Mouse (Mus musculus) CD4-positive, CD25-positive, alpha-beta regulatory T cell, adult 4 months (primary cell): ENCODE results near the gene Nmnat2. TPM values are rescaled to one million over a fixed set of nuclear protein-coding genes. Genes with fewer than 3 reads are reported as not detected.

Source experiments
- ATAC-seq: one replicate; pipeline ENCODE4 v1.8.0; 2017
- polyA plus RNA-seq, 2 experiments: library from polyadenylated mRNA; unstranded; fragments of 100-300 nt; shearing (Covaris generic); gene quantifications; one replicate each; pipeline ENCODE4 v1.2.1; 2017

The Nmnat2 gene
- polyA plus RNA-seq = under 1 TPM; 0.78 to 0.80 TPM

- ATAC-seq = no peak
These were observed at the start of gene Nmnat2 for GRCm38 (mm10) chr1:152954821-152955523. Gene Nmnat2 (plus strand): TSS chr1:152954993.

DNA sequence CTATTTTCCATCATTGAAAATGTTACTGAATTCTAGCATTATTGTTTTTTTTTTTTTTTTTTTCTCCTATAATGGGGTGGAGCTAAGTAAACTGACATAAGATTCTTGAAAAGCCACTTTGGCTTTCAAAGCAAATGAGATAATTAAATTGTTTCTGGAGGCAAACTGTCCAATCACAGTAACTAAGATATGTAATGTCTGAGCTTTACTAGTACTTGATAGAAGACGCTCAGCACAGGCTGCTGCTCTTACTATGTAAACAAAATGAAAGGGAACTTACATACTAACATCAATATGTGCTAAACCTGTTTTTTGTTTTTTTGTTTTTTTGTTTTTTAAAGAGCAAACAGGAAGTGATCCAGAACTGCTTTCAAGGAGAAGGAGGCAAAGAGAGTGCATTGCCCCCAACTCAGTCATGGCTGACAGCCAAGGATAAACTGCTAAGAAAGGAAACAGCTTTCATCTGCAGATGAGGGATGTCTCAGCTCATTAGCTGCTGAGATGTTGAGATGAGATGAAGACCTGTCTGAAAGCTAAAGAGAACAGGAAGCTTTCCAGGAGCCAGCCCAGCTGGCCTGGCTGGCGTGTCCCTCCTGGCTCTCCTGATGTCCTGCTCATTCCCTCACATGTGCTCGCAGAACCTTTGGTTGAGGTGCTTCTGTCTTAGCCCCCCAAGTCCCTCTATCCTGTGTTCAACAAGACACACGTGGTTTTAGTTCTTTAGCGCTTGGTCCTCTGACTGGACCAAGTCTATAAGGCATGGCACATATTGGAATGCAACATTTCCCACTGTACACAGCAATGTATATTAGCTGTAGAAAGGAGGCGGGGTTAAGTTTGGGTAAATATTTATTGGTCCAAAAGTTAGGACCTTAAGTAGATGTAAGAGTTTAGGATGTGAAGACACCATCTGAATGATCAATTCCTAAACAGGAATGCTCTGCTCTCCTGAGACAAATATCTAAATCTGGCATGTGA, 41.0 kb upstream of the Nmnat2 start:
- no peak for ATAC-seq

GRCm38 (mm10) chr1:152915766-152916165, 39.0 kb upstream of the Nmnat2 start:
- ATAC-seq = no peak

- no peak for ATAC-seq
These were observed 37.9 kb upstream of the Nmnat2 start for GRCm38 (mm10) chr1:152916936-152917335.

DNA sequence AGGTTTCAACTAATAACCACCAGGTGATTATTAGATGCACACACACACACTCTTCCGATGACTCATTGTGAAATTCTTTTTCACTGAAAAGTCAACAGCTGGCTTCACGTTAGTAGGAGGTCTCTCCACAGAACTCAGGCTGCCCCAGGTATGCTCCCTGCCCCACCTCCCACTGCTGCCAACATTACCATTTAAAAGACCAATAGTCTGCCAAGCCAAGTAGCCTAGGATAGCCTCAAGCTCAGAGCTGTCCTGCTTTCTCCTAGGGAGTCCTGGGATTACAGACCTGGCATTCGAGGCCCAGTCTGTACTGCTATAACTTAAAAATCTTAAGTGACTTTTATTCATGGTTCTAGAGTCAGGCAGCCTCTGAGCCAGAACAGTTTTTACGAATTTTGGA, 37.2 kb upstream of the Nmnat2 start:
- ATAC-seq = no peak

- ATAC-seq = no peak
These were observed 33.0 kb upstream of the Nmnat2 start for GRCm38 (mm10) chr1:152921786-152922185.

DNA sequence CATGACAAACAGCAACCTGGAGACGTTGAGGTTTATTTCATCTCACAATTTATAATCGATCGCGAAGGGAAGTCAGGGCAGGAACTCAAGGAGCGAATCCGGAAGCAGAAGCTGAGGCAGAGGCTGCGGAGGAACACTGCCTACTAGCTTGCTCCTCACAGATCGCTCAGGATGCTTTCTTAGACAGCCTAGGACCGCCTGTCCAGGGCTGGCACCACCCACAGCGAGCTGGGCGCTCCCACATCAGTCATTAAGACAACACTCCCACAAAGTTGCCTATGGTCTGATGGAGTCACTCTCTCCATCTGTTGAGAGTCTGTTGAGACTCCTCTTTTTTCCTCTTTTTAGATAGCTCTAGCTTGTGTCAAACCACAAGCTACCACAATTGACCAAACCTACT, 20.8 kb upstream of the Nmnat2 start:
- no peak for ATAC-seq

GRCm38 (mm10) chr1:152935476-152935875, 19.3 kb upstream of the Nmnat2 start:
- ATAC-seq = no peak

DNA sequence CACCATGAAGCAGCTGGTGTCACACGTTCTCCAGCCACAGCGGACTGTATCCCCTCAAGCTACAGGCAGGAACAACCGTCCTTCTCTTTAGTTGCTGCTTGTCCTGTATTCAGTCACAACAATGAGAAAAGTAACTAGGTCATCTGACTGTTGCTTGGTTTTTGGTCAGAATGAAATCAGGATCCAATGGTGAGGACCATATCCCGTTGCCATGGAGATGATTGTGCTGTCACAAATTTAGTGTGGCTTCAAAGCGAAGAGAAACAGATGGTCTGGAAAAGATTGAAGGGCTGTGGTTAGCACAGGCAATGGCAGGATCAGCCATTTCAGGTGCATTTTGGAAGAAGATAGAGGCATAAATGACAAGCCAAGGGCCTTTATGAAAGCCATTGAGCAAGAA, 18.4 kb upstream of the Nmnat2 start:
- no peak for ATAC-seq

GRCm38 (mm10) chr1:152942977-152943376, 11.8 kb upstream of the Nmnat2 start:
- no peak for ATAC-seq

DNA sequence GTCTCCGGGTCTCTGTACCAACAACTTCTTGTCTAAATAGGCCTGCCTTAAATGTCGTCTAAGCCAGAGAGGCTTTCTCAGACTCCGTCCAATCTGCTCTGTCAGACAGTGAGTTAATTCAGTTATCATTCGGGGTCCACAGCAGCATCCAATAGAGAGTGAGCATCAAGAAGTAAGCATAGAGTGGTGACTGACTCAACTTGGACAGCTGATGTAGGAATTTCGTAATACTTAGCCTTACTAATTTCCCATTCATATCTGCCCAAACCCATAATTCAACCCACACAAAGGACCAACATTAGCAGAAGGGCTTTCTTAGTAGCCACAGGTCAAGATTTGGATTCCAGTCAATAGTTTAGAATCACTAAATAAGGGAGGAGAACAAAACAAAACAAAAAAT, 626 bp upstream of the Nmnat2 start:
- no peak for ATAC-seq

DNA sequence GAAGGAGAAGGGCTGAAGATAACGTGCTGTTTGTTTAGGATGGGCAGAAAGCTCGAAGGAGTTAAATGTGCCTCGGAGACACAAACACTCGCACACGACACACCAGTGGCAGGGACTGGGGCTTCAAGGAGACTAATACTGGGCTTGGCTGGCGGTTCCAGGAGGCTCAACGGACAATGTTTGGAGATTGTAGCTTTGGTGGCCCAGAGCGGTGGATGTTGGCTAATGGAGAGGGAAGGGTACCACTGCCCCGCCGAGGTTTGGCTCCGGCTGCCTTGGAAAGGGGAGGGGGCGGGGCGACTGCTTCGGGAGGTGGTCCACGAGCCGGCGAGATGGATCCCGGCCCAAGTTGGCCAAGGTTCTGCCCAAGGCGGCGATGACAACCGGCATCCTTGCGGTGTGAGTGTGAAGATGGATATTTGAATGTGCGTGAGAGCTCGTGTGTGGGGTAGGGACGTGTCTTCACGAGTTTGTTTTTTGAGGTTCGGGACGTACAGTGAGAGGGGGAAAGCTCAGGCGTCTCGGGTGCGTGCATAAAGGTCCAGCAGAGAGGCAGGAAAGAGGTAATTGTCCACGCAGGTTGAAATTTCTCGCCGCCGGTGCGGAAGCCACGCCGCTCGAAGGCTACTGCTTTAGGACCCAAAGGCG, 895 bp downstream of the Nmnat2 start:
- ATAC-seq = no peak

DNA sequence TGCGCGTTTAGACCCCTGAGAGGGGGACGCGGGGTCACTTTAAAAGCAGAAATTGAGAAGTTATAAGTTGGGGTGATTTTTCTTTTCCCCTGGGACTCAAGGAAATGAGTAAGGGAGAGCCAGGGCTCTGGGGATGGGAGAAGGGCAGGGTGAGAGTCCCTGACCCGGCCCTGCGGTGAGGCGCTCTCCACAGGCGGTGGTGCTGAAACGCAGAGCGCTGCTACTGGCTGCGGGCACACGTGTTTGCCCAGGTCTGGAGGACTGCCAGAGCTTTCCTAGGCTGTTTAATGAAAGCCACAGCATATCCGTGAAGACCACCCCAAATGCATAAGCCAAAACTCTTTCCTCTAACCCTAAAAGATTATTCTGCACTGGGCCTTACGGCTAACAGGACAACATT, 1.4 kb downstream of the Nmnat2 start:
- ATAC-seq = no peak

DNA sequence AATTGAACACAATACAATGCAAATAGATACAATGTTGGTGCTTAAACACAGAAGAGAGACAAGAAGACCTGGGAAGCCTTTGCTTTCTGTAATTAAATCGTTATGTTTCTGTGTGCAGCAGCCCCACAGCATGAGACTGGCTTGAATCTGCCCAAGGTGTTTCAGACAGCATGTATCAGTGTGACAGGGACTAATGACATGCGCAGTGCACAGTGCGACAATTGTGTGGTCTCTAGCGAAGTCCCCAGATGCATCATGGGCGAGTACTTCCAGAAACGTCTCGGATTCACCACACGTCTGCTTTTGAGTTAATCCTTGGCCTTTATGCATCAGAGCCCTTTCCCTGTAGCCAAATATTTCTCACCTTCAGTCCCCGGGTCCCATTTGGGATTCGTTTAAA, 9.6 kb downstream of the Nmnat2 start:
- ATAC-seq = no peak

DNA sequence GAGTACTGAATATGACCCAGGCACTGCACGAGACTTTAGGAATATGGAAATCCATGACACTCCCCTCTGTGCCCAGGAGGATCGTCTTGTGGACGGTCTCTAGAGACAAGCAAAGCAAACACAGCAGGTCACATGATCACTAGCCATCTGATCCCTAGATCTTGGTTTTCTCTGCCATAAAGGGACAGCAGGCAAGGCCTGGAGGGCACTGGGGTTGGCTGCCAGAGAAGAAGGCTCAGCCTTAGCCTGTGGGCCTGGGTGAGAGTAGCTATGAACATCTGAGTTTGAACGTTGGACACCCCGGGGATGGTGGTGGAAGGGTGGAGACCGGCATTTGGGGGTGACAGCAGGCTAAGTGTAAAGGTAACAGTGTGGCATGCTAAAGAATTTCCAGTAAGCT, 11.4 kb downstream of the Nmnat2 start:
- no peak for ATAC-seq

DNA sequence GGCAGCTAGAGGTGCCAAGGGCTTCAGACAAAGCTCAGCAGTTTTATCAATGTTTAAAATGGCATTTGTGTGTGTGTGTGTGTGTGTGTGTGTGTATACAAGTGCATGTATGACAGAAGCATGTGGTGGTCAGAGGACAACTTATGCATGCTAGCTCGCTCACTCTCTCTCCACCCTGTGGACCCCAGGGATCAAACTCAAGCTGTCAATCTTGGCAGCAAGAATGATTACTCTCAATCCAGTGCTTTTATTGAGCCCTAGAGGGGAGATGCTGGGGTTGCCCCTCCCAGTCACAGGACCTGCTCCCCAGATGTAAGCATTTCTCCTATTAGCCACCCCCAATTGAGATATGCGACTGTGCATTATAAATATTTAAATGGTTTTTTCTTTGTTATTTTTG, 11.9 kb downstream of the Nmnat2 start:
- no peak for ATAC-seq

- no peak for ATAC-seq
These were observed 14.3 kb downstream of the Nmnat2 start for GRCm38 (mm10) chr1:152969081-152969480.

- no peak for ATAC-seq
These were observed 18.2 kb downstream of the Nmnat2 start for GRCm38 (mm10) chr1:152972957-152973356.

- no peak for ATAC-seq
These were observed 18.6 kb downstream of the Nmnat2 start for GRCm38 (mm10) chr1:152973421-152973820.

DNA sequence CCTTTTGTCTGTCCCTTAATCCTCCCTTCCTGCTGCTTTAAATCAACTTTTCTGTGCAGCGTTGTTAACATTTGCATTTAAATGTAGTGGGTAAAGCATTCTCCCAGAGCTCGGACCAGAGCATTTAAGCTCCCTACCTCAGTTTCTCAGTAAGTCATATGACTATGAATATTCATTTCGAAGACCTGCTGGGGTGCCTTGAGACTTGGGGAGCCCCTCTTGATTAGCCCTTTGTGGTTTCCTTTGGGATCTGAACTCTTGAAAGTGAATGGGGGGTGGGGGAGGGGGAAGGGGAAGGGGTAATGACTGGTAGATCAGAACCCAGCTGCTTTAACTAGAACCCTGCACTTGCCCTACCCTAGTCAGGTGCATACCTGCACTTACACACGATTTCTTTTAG, 19.1 kb downstream of the Nmnat2 start:
- no peak for ATAC-seq

GRCm38 (mm10) chr1:152975144-152975543, 20.4 kb downstream of the Nmnat2 start:
- no peak for ATAC-seq

DNA sequence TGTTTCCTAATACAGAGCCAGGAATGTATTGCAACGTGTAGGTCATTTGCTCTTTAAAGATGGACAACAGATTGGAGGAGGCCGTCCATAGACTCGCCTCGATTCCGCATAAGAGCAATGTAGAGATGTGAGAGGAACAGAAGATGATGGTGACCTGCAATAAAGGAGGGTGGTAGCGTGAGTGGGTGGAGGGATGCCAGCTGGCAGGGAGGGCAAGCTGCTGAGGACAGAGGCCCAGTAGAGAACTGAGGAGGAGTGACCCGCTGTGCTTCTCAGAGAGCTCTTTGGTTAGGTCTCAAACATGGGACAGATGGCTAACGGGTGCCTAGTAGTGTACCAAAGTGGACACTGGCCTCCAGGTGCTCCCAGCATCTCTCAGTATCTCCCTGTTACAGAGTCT, 23.9 kb downstream of the Nmnat2 start:
- no peak for ATAC-seq

DNA sequence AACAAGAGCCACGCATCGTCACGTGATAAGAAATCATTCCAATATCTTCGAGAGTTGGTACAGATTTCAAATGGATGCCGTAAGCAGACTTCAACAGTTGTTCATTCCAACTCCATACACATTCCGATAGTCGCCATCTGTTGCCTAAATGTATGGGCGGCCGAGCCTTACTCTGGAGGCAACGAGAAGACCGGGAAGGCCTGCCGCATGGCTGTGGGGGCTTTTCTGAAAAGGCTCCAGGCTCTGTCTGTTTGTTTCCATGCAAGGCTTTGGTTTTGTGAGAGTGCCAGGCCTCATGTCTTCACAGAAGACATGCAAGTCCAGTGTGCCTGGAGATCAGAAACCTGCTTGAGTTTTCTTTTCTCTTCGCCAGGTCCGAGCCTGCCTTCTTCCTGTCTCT, 28.6 kb downstream of the Nmnat2 start:
- no peak for ATAC-seq
